Mouse (Mus musculus) spleen, postnatal 4 days (tissue): ENCODE measurements around the gene Hlcs.

Experiments used
- DNase-seq, 2 experiments: peaks; one replicate each; pipeline ENCODE4 v3.0.0; 2022; ENCODE audit warnings: low spot score in 2 of 2

The Hlcs gene

GRCm38 (mm10) chr16:94079075-94079855 lies 234.1 kb downstream of the Hlcs start:
- DNase-seq: no peak
